Mouse (Mus musculus) intestine, embryonic 14.5 days (tissue): Measurements from ENCODE around the gene Hoxb6. TPM values are rescaled to one million over a fixed set of nuclear protein-coding genes. Genes with fewer than 3 reads are reported as not detected.

Experiments
- ATAC-seq: fragments of 200-750 bp; cut with Nextera tagmentation; replicated peaks from 2 replicates; pipeline ENCODE4 v1.8.0; 2017; ENCODE audit warnings: low read depth, moderate number of reproducible peaks, moderate TSS enrichment, moderate library complexity; ENCODE audit not compliant: low FRiP score, low TSS enrichment
- DNase-seq: peaks from one replicate; pipeline ENCODE4 v3.0.0-alpha.2; 2018; ENCODE audit warnings: low spot score
- H3K27ac ChIP-seq: fragments of 300-500 bp; sonication (generic); 2 replicates; pipeline ENCODE4 v1.5.1; 2014; ENCODE audit warnings: low read depth, mild to moderate bottlenecking, control low read depth
- H3K27me3 ChIP-seq: fragments of 300-500 bp; sonication (generic); replicated peaks from 2 replicates; pipeline ENCODE4 v1.6.1; 2014; ENCODE audit warnings: low read length, control low read depth; ENCODE audit not compliant: control insufficient read depth, insufficient read depth
- H3K36me3 ChIP-seq: fragments of 300-500 bp; sonication (generic); 2 replicates; pipeline ENCODE4 v1.6.1; 2014; ENCODE audit warnings: low read length, control low read depth; ENCODE audit not compliant: control insufficient read depth, insufficient read depth
- H3K4me1 ChIP-seq: fragments of 300-500 bp; sonication (generic); replicated peaks from 2 replicates; pipeline ENCODE4 v1.6.1; 2014; ENCODE audit warnings: low read length, control low read depth, mixed read lengths; ENCODE audit not compliant: control insufficient read depth, insufficient read depth
- H3K4me2 ChIP-seq: fragments of 300-500 bp; sonication (generic); 2 replicates; pipeline ENCODE4 v1.6.1; 2014; ENCODE audit warnings: low read length
- H3K4me3 ChIP-seq: fragments of 300-500 bp; sonication (generic); 2 replicates; pipeline ENCODE4 v1.5.1; 2014; ENCODE audit warnings: low read depth, low read length, control low read depth, mixed read lengths
- H3K9ac ChIP-seq: fragments of 300-500 bp; sonication (generic); 2 replicates; pipeline ENCODE4 v1.6.1; 2014; ENCODE audit warnings: mild to moderate bottlenecking, low read length
- H3K9me3 ChIP-seq: fragments of 300-500 bp; sonication (generic); 2 replicates; pipeline ENCODE4 v1.6.1; 2016; ENCODE audit warnings: low read length, control low read depth; ENCODE audit not compliant: control insufficient read depth
- WGBS: fragments of 180-500 bp; shearing (Covaris S2); extraction: QIAGEN DNeasy Blood & Tissue Kit; methylation state at CpG from one replicate; pipeline ENCODE4 v1.1.7; 2014; 5-methylcytosine and 5-hydroxymethylcytosine counted together
- polyA plus RNA-seq: library from polyadenylated mRNA; unstranded; fragments of >200 nt; fragmentation: Nextera tagmentation; extraction: Ambion mirVana; gene quantifications from 2 replicates; pipeline ENCODE4 v1.2.1, GENCODE M21; 2014

Hoxb6 gene
- polyA plus RNA-seq, 1 experiment from 2014 or later: 18.1 TPM

- peak overlapping the region; percentile 86 for H3K4me2 ChIP-seq
- H3K4me3 ChIP-seq: peak overlapping the region; percentile 49; the same call in 1 of the 2 replicates
- H3K9ac ChIP-seq: no peak overlapping the region
- H3K27ac ChIP-seq: no peak overlapping the region
- no peaks in the 10 kb centered on the region for H3K9me3 ChIP-seq
- DNase-seq (no peak), ATAC-seq (no peak)
- H3K27me3 ChIP-seq: peaks cover 52% of the 10 kb centered on the region
- WGBS: 12% methylated on average over 18 of the region's 18 CpGs
- H3K4me1 ChIP-seq: peaks cover 7% of the 10 kb centered on the region; the same call in 1 of the 2 replicates
- H3K36me3 ChIP-seq: no peaks in the 10 kb centered on the region
Measured at GRCm38 (mm10) chr11:96281396-96281795, 10.9 kb upstream of the Hoxb6 start.

DNA sequence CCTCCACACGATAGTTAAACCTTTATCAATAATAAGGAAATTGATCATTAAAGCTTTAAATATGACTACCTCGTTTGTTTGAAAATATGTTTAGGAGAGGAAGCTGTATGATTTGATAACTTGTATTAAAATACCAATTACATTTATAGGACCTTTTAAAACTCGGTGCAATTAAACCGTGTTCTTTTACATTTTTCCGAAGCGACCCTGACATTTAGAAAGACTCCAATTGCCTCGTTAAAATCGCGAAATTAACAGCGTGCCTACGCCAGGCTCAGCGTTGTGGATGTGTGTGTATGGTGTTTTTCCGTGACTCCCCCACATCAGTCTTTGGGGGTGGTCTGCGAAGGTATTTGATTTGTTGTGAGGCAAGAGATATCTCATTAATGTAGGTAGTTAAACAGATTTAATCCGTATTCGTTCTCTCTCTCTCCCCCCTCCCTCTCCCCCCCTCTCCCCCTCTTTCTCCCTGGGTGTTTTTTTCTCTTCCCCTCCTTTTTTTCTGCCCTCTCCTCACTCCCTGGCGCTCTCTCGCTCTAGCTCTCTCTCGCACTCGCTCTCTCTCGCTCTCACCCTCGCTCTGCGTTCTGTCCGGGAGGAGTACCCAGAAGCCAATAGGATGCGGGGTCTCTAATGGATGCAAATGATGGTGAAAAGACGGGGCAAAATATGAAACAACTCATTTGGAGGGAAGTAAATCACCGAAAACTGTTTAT, 10.3 kb upstream of the Hoxb6 start, which contains the start of gene Hoxb8:
Hoxb8 (plus strand) TSS at position 51 of the 716 bp plus-strand sequence.
- peak within 1 kb of the TSS; percentile 93; the same call in 1 of the 2 replicates for H3K27ac ChIP-seq
- peak within 1 kb of the TSS; percentile 86 for H3K4me2 ChIP-seq
- H3K4me3 ChIP-seq: peak within 1 kb of the TSS; percentile 49
- no peaks in the 10 kb centered on the region for H3K9me3 ChIP-seq
- H3K4me1 ChIP-seq: peaks cover 8% of the 10 kb centered on the region
- DNase-seq (no peak), ATAC-seq (no peak)
- H3K27me3 ChIP-seq: peaks cover 51% of the 10 kb centered on the region
- WGBS: 2% methylated on average over 27 of the region's 27 CpGs
- peak within 1 kb of the TSS; percentile 82 for H3K9ac ChIP-seq
- H3K36me3 ChIP-seq: no peaks in the 10 kb centered on the region

DNA sequence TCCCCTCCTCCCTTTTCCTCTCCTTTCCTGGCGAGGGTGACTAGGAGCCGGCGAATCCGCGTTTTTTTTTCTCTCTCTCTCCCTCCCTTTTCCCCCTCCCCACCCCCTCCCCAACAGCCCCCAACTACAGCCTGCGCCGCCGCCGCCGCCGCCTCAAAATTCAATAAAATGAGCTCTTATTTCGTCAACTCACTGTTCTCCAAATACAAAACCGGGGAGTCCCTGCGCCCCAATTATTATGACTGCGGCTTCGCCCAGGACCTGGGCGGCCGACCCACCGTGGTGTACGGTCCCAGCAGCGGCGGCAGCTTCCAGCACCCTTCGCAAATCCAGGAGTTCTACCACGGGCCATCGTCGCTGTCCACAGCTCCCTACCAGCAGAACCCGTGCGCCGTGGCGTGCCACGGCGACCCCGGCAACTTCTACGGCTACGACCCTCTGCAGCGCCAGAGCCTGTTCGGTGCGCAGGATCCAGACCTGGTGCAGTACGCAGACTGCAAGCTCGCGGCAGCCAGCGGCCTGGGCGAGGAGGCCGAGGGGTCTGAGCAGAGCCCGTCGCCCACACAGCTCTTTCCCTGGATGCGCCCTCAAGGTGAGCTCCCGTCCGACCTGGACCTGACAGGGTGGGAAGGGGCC, 9.4 kb upstream of the Hoxb6 start:
- H3K4me1 ChIP-seq: peaks cover 9% of the 10 kb centered on the region
- H3K27me3 ChIP-seq: peaks cover 51% of the 10 kb centered on the region
- WGBS: under 1% methylated on average over 46 of the region's 49 CpGs
- peak; percentile 87 for DNase-seq
- H3K36me3 ChIP-seq: no peaks in the 10 kb centered on the region
- ATAC-seq: no peak
- peak overlapping the region; percentile 86 for H3K4me2 ChIP-seq
- H3K27ac ChIP-seq: peak overlapping the region; percentile 93
- H3K9me3 ChIP-seq: no peaks in the 10 kb centered on the region
- H3K9ac ChIP-seq: peak overlapping the region; percentile 82
- H3K4me3 ChIP-seq: peak overlapping the region; percentile 49

- no peaks in the 10 kb centered on the region for H3K9me3 ChIP-seq
- H3K36me3 ChIP-seq: no peaks in the 10 kb centered on the region
- DNase-seq (no peak), ATAC-seq (no peak; the same call in 1 of the 2 replicates)
- H3K4me1 ChIP-seq: peaks cover 9% of the 10 kb centered on the region
- H3K9ac ChIP-seq: peak overlapping the region; percentile 82
- peak overlapping the region; percentile 49 for H3K4me3 ChIP-seq
- H3K27me3 ChIP-seq: peaks cover 50% of the 10 kb centered on the region
- under 1% methylated on average over 49 of the region's 49 CpGs for whole genome bisulfite sequencing
- H3K4me2 ChIP-seq: peak overlapping the region; percentile 86
- peak overlapping the region; percentile 93 for H3K27ac ChIP-seq
Measured at GRCm38 (mm10) chr11:96284041-96284749, 8.1 kb upstream of the Hoxb6 start.

- Histone ChIP-seq H3K4me2 (peak overlapping the region; percentile 86), H3K4me1 (peaks cover 9% of the 10 kb centered on the region), H3K4me3 (peak overlapping the region; percentile 49), H3K36me3 (no peaks in the 10 kb centered on the region), H3K9me3 (no peaks in the 10 kb centered on the region), H3K27me3 (peaks cover 52% of the 10 kb centered on the region), H3K9ac (peak overlapping the region; percentile 82), H3K27ac (peak overlapping the region; percentile 93)
- peak; percentile 78 for ATAC-seq
- under 1% methylated on average over 34 of the region's 37 CpGs for WGBS
- no peak for DNase-seq
Measured at GRCm38 (mm10) chr11:96284774-96285734, 7.2 kb upstream of the Hoxb6 start.

GRCm38 (mm10) chr11:96285771-96286738, 6.2 kb upstream of the Hoxb6 start, which contains the start of gene Hoxb7:
TSS of gene Hoxb7 (plus strand) at chr11:96286623.
- no peaks in the 10 kb centered on the region for H3K36me3 ChIP-seq
- H3K4me3 ChIP-seq: peak within 1 kb of the TSS; percentile 49
- ATAC-seq (peak; percentile 36; the same call in 1 of the 2 replicates), DNase-seq (no peak)
- H3K9me3 ChIP-seq: no peaks in the 10 kb centered on the region
- WGBS: under 1% methylated on average over 42 of the region's 43 CpGs
- peaks cover 54% of the 10 kb centered on the region for H3K27me3 ChIP-seq
- peak within 1 kb of the TSS; percentile 86 for H3K4me2 ChIP-seq
- peak within 1 kb of the TSS; percentile 82 for H3K9ac ChIP-seq
- H3K4me1 ChIP-seq: peaks cover 10% of the 10 kb centered on the region
- peak within 1 kb of the TSS; percentile 93 for H3K27ac ChIP-seq

- DNase-seq: no peak
- under 1% methylated on average over 55 of the region's 55 CpGs for whole genome bisulfite sequencing
- Histone ChIP-seq H3K4me3 (peak overlapping the region; percentile 49), H3K36me3 (no peaks in the 10 kb centered on the region), H3K27ac (peak overlapping the region; percentile 93), H3K9ac (peak overlapping the region; percentile 82), H3K27me3 (peaks cover 51% of the 10 kb centered on the region), H3K4me1 (peaks cover 15% of the 10 kb centered on the region), H3K4me2 (peak overlapping the region; percentile 86), H3K9me3 (no peaks in the 10 kb centered on the region)
- ATAC-seq: no peak
Measured at GRCm38 (mm10) chr11:96286739-96287385, 5.4 kb upstream of the Hoxb6 start.
